Mouse (Mus musculus): ENCODE measurements at regions not wholly inside any gene's neighbourhood (a gene's known extent, or its start where the extent isn't known, plus 50 kb on each side); places are given as distances from the start of the nearest gene placed in this dataset.

DNA sequence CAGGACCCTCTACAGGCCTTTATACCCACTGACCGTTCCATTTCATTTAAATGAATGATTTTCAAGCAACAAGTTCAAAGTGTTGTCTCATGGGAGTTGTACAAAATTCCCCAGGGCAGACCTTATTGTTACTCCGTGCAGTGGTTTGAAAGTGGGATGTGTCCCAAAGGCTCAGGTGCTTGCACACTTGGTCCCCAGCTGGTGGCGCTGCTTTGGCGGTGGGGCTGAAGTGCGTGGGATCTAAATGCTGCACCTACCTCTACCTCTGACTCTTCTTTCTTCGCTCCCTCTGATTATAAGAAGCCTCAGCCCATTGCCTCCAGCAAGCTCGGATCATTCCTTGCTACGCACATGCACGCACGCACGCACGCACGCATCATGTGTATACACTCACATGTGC is 131.0 kb upstream of the Cops8 start:
- no peak for TF ChIP-seq POLR2A (IDR thresholded peaks at IDR 0.05; ENCODE audit: borderline replicate concordance, extremely low read depth, insufficient read depth, insufficient read length, poor library complexity, severe bottlenecking)
- TF ChIP-seq CTCF (IDR thresholded peaks at IDR 0.05; ENCODE audit: borderline replicate concordance, extremely low read depth, insufficient read depth, insufficient read length): no peak
- DNase-seq (ENCODE audit: low read depth): no peak

DNA sequence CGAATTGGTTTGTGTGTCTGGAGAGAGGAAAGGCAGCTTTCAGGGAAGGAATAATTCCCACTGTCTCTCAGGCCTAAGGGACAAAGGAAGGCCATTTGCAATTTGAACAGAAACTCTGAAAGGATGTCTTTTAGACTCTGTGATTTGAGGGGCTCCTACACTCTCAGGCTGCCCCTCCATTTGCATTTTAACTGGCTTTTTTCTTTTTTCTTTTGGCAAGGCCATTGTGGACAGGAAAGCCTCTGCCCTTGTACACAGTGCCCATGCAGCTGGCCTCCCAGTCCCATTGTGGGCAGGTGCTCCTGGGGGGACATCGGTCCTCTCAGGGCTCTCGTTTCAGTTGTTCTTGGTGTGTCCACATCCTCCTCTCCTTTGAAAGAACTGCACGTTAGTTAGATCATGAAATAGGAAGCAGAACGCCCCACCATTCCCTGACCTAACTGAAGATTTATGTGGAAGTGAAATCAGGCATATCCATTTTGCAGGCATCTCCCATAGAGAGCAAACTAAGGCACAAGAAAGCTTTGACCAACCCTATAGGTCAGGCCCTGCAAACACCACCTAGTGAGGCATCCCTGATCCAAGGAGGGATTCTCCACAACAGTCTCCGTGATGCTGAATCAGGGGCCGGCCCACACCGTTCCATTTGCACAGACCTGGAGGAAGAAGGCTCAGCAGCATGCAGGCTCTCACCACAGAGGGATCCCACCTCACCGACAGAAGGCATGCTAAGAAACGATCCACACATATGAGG is 127.5 kb upstream of the Cops8 start:
- DNase-seq (ENCODE audit: low read depth): peak; percentile 86
- no peak for TF ChIP-seq CTCF (IDR thresholded peaks at IDR 0.05; ENCODE audit: borderline replicate concordance, extremely low read depth, insufficient read depth, insufficient read length)
- TF ChIP-seq POLR2A (IDR thresholded peaks at IDR 0.05; ENCODE audit: borderline replicate concordance, extremely low read depth, insufficient read depth, insufficient read length, poor library complexity, severe bottlenecking): no peak

DNA sequence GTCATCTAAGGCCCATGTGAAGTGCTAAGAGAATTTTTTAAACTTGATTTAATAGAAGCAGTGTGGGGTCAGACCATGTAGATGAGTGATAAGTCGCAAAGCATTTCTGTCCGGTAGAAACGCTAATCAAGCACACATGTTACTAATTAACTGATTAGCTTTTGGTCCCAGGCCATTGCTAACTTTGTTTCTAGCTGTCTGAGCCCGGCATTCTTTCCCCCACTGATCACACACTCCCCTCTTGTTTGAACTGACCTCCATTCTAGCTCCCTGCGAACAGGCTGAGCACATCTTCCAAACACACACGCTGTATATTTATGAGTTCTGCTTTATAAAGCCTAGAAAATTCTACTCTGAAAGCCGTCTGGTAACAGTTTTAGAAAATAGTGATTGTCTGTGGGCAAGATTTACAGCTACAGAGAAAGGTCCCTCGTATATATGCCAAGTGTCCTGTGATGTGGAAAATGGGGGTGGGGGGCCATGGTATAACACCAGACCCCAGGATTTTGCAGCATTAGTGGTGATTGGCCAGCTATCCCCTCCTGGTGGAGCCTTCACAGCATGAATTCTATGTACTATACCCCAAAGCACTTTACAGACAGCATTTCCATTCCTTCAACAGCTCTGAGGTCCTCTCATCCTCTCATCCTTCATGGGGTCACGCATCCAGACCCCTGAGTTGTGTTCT is 126.1 kb upstream of the Cops8 start:
- DNase-seq (ENCODE audit: low read depth): peak; percentile 29
- no peak for TF ChIP-seq CTCF (IDR thresholded peaks at IDR 0.05; ENCODE audit: borderline replicate concordance, extremely low read depth, insufficient read depth, insufficient read length)
- TF ChIP-seq POLR2A (IDR thresholded peaks at IDR 0.05; ENCODE audit: borderline replicate concordance, extremely low read depth, insufficient read depth, insufficient read length, poor library complexity, severe bottlenecking): no peak

DNA sequence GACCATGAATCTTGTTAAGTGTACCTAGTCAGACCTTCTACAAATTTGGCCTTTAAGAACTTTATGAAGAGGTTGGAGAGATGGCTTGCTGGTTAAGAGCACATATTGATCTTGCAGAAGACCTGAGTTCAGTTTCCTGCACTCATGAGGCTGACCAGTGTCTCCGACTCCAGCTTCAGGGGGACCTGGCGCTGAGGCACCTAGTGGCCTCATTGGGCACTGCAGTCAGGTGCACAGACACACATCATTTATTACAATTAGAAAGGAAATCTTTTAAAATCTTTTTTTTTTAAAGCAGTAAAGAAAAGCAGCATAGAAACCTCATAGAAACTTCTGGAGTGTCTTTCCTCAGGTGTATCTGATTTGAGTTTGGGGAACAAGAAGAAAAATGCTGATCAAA is 123.9 kb upstream of the Cops8 start:
- TF ChIP-seq POLR2A (IDR thresholded peaks at IDR 0.05; ENCODE audit: borderline replicate concordance, extremely low read depth, insufficient read depth, insufficient read length, poor library complexity, severe bottlenecking): no peak
- TF ChIP-seq CTCF (IDR thresholded peaks at IDR 0.05; ENCODE audit: borderline replicate concordance, extremely low read depth, insufficient read depth, insufficient read length): peak; percentile 22; the same call in 1 of the 2 replicates
- DNase-seq (ENCODE audit: low read depth): no peak

DNA sequence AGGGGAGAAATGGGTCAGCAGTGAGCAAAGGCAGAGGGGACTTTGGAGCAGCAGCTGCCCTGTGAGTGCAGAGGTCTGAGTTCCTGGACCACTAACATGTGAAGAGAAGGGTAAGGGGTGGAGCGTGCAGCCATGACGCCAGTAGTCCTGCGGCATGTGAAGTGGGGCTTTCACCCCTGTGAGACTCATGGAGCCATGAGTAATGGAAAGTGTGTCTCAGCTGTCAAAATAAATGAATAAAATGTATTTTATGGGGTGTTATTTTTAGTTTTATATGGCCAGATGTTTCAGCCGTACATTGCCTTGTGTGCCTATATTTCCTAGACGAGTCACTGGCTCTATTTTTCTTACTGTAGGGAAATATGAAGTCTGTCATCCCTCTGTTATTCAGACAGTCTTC is 121.5 kb upstream of the Cops8 start:
- TF ChIP-seq POLR2A (IDR thresholded peaks at IDR 0.05; ENCODE audit: borderline replicate concordance, extremely low read depth, insufficient read depth, insufficient read length, poor library complexity, severe bottlenecking) (no peak), CTCF (IDR thresholded peaks at IDR 0.05; ENCODE audit: borderline replicate concordance, extremely low read depth, insufficient read depth, insufficient read length) (no peak)
- no peak for DNase-seq (ENCODE audit: low read depth)

DNA sequence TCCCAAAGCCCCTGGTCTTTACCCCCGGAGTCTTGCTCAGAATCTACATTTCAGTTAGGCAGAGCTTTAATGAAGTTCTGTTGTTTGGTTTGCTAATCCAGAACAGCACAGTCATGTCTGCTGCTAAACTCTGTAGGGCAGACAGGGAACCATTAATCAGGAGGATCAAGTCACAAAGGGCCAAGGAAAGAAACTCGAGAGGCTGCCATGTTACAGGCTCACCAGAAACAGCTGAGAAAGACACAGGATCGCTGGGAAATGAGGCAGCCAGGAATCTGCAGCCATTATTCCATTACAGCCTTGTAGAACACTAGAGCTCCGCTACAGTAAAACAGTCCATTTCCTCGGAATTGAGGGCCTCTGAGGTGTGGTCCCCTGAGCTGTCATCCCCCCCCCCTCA is 121.1 kb upstream of the Cops8 start:
- DNase-seq (ENCODE audit: low read depth): no peak
- TF ChIP-seq POLR2A (IDR thresholded peaks at IDR 0.05; ENCODE audit: borderline replicate concordance, extremely low read depth, insufficient read depth, insufficient read length, poor library complexity, severe bottlenecking) (no peak), CTCF (IDR thresholded peaks at IDR 0.05; ENCODE audit: borderline replicate concordance, extremely low read depth, insufficient read depth, insufficient read length) (no peak)

DNA sequence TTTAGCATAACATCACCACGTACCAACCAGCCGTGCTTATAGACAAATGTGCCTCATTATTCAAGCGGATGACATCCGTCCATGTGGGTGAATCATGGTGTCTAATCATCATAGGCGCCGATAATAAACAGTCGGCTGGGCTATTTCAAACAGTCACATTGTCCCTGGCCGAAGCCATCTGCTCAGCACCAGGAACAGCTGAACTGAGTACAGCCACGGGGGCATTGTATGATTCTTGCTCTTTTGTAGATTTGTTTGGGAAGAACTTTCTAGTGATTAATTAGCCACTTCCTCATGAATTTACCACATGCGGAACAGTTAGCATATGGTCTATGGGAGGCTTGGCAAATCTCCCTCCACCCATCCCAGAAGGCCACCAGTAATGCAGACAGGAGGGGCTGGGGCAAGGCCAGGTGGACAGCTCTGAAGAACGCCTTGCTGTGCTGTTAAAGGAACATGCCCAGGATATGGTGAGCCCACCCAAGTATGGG is 116.4 kb upstream of the Cops8 start:
- peak; percentile 83 for DNase-seq (ENCODE audit: low read depth)
- no peak for TF ChIP-seq CTCF (IDR thresholded peaks at IDR 0.05; ENCODE audit: borderline replicate concordance, extremely low read depth, insufficient read depth, insufficient read length)
- TF ChIP-seq POLR2A (IDR thresholded peaks at IDR 0.05; ENCODE audit: borderline replicate concordance, extremely low read depth, insufficient read depth, insufficient read length, poor library complexity, severe bottlenecking): no peak

DNA sequence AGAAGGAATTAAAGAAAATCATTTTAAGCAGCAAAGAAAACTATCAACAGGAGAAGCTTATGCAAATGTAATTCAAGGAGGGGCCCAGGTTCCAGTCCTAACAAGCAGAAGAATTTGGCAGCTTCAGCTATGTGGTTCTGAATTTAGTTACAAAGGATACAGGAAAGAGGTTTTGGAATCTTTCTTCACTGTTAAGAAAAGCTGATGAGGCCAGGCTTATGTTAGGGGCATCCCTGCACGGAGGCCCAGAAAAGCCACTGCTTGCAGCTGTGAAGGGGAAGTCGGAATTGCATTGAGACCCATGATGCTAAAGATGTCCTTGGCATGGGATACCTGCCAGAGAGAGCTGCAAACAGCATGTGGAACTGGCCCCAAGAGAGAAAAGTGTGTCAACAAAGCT is 114.9 kb upstream of the Cops8 start:
- DNase-seq (ENCODE audit: low read depth): no peak
- TF ChIP-seq POLR2A (IDR thresholded peaks at IDR 0.05; ENCODE audit: borderline replicate concordance, extremely low read depth, insufficient read depth, insufficient read length, poor library complexity, severe bottlenecking) (no peak), CTCF (IDR thresholded peaks at IDR 0.05; ENCODE audit: borderline replicate concordance, extremely low read depth, insufficient read depth, insufficient read length) (no peak)

DNA sequence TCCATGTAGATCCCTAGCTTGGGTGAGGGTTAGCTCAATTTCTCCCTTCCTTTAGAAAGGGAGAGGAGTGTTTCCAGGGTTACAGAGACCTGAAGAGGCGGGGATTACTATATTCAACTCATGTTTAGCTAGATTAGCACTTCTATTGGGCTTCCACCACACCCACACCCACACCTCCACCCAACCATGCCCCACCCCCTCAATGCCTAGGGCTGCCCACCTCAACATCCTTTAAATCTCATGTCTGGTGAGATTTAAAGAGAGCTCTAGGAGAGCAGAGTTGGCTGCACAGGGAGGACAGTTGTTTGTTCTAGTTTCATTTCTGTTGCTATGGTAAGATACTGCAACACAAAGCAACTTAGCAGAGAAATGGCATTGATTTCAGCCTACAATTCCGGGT is 113.8 kb upstream of the Cops8 start:
- no peak for DNase-seq (ENCODE audit: low read depth)
- no peak for TF ChIP-seq CTCF (IDR thresholded peaks at IDR 0.05; ENCODE audit: borderline replicate concordance, extremely low read depth, insufficient read depth, insufficient read length)

DNA sequence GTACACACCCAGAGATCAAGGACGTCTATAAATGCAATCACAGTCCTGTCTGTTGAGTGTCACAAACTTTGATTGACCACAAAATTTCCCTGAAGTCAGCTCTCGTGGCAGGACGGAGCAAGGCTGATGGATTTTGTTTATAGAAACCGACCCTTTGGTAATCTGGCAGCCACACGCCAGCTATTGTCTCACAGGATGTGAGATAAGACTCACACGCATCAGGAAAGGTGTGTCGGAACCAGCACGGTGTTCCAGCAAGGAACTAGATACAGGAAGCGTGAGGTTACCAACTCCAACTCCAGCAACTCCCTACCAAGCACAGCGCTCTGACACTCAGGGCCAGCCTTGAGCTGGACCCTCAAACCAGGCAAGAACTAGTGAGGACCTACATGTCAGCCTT is 112.4 kb upstream of the Cops8 start:
- TF ChIP-seq CTCF (IDR thresholded peaks at IDR 0.05; ENCODE audit: borderline replicate concordance, extremely low read depth, insufficient read depth, insufficient read length): no peak
- TF ChIP-seq POLR2A (IDR thresholded peaks at IDR 0.05; ENCODE audit: borderline replicate concordance, extremely low read depth, insufficient read depth, insufficient read length, poor library complexity, severe bottlenecking): no peak
- DNase-seq (ENCODE audit: low read depth): no peak

DNA sequence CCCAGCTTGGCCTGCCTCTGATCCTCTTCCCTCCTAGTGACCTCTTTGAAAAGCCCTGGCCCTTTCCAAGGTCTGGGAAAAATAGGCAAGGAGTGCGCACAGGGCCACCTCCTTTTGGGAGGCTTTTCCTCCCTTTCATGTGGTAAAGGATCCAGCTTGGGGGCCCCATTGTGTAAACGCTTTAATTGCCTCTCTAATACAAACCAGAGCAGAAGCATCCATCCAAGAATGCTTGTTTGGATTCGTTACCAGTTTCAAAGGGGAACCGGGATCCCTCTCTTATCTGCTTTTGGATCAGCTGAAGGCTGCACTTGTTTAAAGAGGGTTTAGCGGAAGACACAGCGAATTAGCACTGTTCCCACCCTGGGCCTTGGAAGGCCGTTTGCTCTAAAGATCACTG is 109.3 kb upstream of the Cops8 start:
- TF ChIP-seq POLR2A (IDR thresholded peaks at IDR 0.05; ENCODE audit: borderline replicate concordance, extremely low read depth, insufficient read depth, insufficient read length, poor library complexity, severe bottlenecking) (no peak), CTCF (IDR thresholded peaks at IDR 0.05; ENCODE audit: borderline replicate concordance, extremely low read depth, insufficient read depth, insufficient read length) (no peak)
- DNase-seq (ENCODE audit: low read depth): no peak

DNA sequence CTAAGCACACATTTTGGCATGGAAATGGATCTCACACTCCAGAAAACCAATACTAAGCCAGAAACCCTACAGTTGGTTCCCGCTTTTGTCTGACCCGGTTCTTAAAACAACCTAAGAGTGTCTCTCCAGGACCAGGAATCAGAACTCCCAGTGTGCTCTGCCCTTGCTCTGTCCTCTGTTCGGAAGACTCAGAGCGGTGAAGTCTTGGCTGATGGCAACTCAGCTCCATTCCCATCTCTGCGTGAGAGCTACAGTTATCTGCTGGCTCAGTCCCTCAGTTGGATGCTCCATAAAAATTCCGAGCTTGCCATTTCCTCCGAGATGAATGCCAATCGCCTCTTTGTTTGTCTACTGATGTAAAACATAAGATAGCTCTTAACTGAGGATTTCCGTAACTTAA is 107.6 kb upstream of the Cops8 start:
- no peak for DNase-seq (ENCODE audit: low read depth)
- TF ChIP-seq POLR2A (IDR thresholded peaks at IDR 0.05; ENCODE audit: borderline replicate concordance, extremely low read depth, insufficient read depth, insufficient read length, poor library complexity, severe bottlenecking): no peak
- TF ChIP-seq CTCF (IDR thresholded peaks at IDR 0.05; ENCODE audit: borderline replicate concordance, extremely low read depth, insufficient read depth, insufficient read length): no peak
